Mouse (Mus musculus): Measurements from ENCODE around the gene Olfr810.

The Olfr810 gene

DNA sequence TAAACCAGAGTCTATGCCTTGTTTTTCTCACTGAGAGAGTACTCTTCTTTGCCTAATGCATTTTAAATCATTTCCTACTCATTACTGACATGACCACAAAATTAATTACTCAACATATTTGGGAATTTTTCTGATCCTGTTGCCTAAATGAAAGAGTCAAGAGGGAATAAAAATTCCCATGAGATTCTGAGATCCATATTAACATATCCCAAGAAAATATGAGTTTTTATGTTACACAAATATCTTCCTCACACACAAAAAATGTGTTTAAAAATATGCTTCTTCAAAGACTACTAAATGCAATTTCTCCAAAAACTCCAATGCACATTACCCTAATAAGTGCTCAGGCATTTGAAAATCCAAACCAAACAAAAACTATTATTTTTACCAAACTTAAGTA lies at the start of gene Olfr810:
TSS of gene Olfr810 (minus strand) at position 101 of the 400 bp plus-strand sequence.
- no peak for DNase-seq

DNA sequence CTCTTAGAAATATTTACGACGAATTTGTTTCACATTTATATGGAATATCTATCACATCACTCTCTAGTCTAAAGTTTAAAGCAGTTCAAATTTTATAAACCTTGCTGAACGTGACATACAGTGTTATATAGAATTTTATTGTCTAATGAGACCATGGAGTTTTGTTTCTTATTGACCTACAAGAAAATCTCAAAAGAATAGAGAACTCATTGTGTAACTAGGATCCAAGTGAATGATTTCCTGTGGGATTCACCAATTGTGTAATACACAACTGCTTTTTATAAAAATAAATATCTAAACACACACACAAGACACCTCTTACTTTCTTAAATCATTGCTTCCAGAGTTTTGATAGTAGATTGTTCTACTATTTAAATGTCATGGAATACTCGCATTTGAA lies 9.6 kb upstream of the Olfr810 start, which contains the start of gene Olfr811:
TSS of gene Olfr811 (minus strand) at position 101 of the 400 bp plus-strand sequence.
- no peak for DNase-seq

DNA sequence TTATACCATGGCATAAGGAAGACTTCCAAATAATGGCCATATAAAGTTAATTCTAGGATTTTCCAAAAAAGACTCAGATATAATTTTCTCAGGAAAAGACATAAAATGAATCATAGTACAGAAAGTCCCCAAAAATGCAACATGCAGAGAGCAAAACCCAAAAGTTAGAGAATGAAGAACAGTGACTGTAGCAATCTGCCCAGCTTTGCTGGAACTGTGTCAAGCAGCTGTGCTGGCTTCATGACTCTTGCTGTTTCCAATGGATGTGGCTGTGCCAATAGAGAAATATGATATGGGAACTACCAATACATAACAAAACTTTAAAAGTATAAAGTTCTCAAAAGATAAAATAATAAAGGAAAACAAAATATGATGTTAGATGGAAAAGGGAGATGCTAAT lies 16.6 kb downstream of the Olfr810 start:
- DNase-seq: no peak

DNA sequence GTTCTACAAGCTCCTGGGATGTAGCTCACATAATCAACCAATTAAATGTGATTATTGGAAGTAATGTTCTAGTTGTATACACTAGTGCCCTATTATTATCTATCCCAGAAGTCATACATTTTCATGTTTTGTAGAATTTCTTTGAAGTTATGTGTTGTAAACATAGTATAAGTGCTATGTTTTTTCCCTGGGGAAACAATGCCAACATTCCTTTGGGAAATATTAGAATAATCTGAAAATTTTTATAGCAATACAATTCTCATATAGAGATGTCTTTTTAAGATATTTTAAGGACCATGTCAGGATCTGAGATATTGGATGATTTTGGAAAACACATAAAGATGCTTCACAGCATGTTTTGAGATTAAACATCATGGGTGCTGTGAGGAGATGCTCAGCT lies 20.4 kb downstream of the Olfr810 start, which contains the start of gene Olfr809:
TSS of gene Olfr809 (plus strand) at position 301 of the 400 bp plus-strand sequence.
- no peak for DNase-seq

DNA sequence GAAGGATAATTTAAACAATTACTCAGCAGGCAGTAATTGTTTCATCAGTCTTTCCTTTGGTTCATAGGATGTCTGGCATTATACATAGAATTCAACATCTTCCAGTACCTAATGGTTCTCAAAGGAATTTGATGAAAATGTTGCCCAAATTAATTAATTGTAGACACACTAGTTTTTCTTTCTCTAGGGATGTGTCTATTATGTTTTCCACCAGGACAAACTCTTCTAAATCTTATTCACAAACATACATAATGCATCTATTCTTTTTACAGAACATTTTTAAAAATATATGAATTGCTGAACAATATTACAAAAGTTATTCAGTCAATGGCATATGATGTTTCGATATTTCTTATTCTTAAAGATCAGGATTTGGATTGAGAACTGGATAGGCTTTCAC lies 29.5 kb downstream of the Olfr810 start, which contains the start of gene Olfr808:
TSS of gene Olfr808 (plus strand) at position 301 of the 400 bp plus-strand sequence.
- DNase-seq: no peak

DNA sequence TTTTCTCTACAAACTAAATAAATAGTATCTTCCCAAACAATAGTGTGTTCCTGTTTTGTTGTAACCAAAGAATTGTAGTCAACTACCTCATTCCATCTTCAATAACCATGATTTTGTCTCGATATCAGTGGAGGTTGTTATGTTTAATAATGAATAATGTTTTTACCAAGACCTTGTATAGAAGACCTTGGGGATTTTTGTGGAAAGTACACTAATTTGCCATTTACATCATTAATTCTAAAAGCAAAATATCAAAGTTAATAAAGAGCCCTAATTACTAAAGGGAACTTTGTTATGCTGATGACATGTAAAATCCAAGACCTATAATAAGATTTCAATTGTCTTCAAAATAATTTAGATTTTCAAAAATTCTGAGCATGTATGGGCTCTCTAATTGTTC lies 37.0 kb downstream of the Olfr810 start, which contains the start of gene Olfr807:
TSS of gene Olfr807 (minus strand) at position 101 of the 400 bp plus-strand sequence.
- DNase-seq: no peak

DNA sequence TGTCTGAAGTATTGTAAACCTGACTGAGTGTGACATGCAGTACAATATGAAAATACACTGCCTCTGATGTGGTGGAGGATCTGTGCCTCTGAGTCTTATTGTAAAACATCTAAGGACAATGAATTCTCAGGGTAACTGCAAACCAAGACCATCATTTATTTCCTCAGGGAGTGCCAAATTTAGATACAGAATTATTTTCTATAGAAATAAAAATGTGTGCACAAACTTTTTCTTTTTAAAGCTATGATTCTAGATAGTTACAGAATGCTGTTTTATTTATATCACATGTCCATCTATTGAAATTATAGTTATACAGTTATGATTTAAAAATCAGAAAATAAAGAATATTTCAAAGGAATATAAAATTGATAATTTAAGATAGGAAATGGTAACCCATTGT lies 52.9 kb downstream of the Olfr810 start, which contains the start of gene Olfr806:
TSS of gene Olfr806 (minus strand) at position 101 of the 400 bp plus-strand sequence.
- DNase-seq: no peak

All from lung, postnatal 14 days (tissue).